Mouse (Mus musculus): Measurements from ENCODE around the gene Ttc7. TPM values are rescaled to one million over a fixed set of nuclear protein-coding genes. Genes with fewer than 3 reads are reported as not detected.

Gene Ttc7
- polyA plus RNA-seq, 1 experiment from 2014 or later, result 2.9 TPM

- Histone ChIP-seq H3K36me3 (replicated peaks) (0 out of 2 replicates have a peak, but pooled peaks cover 4% of the 10 kb centered on the region), H3K27ac (no peak overlapping the region)
- WGBS, result 90% methylated on average over 14 of the region's 14 CpGs
Observed at GRCm38 (mm10) chr17:87335152-87335551, 52.5 kb downstream of the Ttc7 start.

GRCm38 (mm10) chr17:87335727-87336126 is 53.0 kb downstream of the Ttc7 start:
- Histone ChIP-seq H3K9me3 (no peaks in the 10 kb centered on the region; the same call in 1 of the 2 replicates), H3K27ac (no peak overlapping the region), H3K27me3 (ENCODE audit: poor library complexity, severe bottlenecking) (0 out of 2 replicates have a peak, but pooled peaks cover 1% of the 10 kb centered on the region), H3K4me3 (no peak overlapping the region), H3K36me3 (replicated peaks) (0 out of 2 replicates have a peak, but pooled peaks cover 4% of the 10 kb centered on the region), H3K4me1 (peaks cover 22% of the 10 kb centered on the region)
- 89% methylated on average over 2 of the region's 2 CpGs for WGBS
- DNase-seq (ENCODE audit: extremely low spot score, low spot score), result no peak

More at GRCm38 (mm10) chr17:87335152-87335551, 52.5 kb downstream of the Ttc7 start:
- H3K4me3 ChIP-seq, result no peak overlapping the region
- DNase-seq (ENCODE audit: extremely low spot score, low spot score), result no peak
- no peaks in the 10 kb centered on the region; the same call in 1 of the 2 replicates for H3K9me3 ChIP-seq
- peaks cover 27% of the 10 kb centered on the region for H3K4me1 ChIP-seq
- H3K27me3 ChIP-seq (ENCODE audit: poor library complexity, severe bottlenecking), result peaks cover 7% of the 10 kb centered on the region

GRCm38 (mm10) chr17:87336910-87337309 is 54.2 kb downstream of the Ttc7 start:
- Histone ChIP-seq H3K36me3 (replicated peaks) (0 out of 2 replicates have a peak, but pooled peaks cover 4% of the 10 kb centered on the region), H3K27me3 (ENCODE audit: poor library complexity, severe bottlenecking) (no peaks in the 10 kb centered on the region), H3K27ac (no peak overlapping the region), H3K4me1 (peaks cover 10% of the 10 kb centered on the region), H3K4me3 (no peak overlapping the region), H3K9me3 (no peaks in the 10 kb centered on the region; the same call in 1 of the 2 replicates)
- no peak for DNase-seq (ENCODE audit: extremely low spot score, low spot score)
- 90% methylated on average over 12 of the region's 12 CpGs for WGBS

GRCm38 (mm10) chr17:87337683-87338082 is 55.0 kb downstream of the Ttc7 start:
- DNase-seq (ENCODE audit: extremely low spot score, low spot score), result no peak
- H3K4me3 ChIP-seq, result no peak overlapping the region
- H3K36me3 ChIP-seq (replicated peaks), result 0 out of 2 replicates have a peak, but pooled peaks cover 4% of the 10 kb centered on the region
- no peaks in the 10 kb centered on the region for H3K27me3 ChIP-seq (ENCODE audit: poor library complexity, severe bottlenecking)
- peaks cover 5% of the 10 kb centered on the region; the same call in 1 of the 2 replicates for H3K4me1 ChIP-seq
- 94% methylated on average over 7 of the region's 7 CpGs for WGBS
- H3K9me3 ChIP-seq, result no peaks in the 10 kb centered on the region; the same call in 1 of the 2 replicates
- H3K27ac ChIP-seq, result no peak overlapping the region

GRCm38 (mm10) chr17:87339122-87339521 is 56.4 kb downstream of the Ttc7 start:
- WGBS, result 86% methylated on average over 1 of the region's 1 CpGs
- H3K4me3 ChIP-seq, result no peak overlapping the region
- no peak for DNase-seq (ENCODE audit: extremely low spot score, low spot score)
- 0 out of 2 replicates have a peak, but pooled peaks cover 4% of the 10 kb centered on the region for H3K36me3 ChIP-seq (replicated peaks)
- H3K27ac ChIP-seq, result no peak overlapping the region
- peaks cover 10% of the 10 kb centered on the region for H3K4me1 ChIP-seq
- H3K27me3 ChIP-seq (ENCODE audit: poor library complexity, severe bottlenecking), result no peaks in the 10 kb centered on the region
- H3K9me3 ChIP-seq, result no peaks in the 10 kb centered on the region; the same call in 1 of the 2 replicates

GRCm38 (mm10) chr17:87343060-87343703 is 60.5 kb downstream of the Ttc7 start:
- Histone ChIP-seq H3K4me1 (peaks cover 32% of the 10 kb centered on the region), H3K27me3 (ENCODE audit: poor library complexity, severe bottlenecking) (no peaks in the 10 kb centered on the region), H3K9me3 (no peaks in the 10 kb centered on the region; the same call in 1 of the 2 replicates), H3K27ac (0 out of 2 replicates have a peak overlapping the region, but pooled peaks have one; percentile 13), H3K4me3 (no peak overlapping the region), H3K36me3 (replicated peaks) (no peaks in the 10 kb centered on the region)
- no peak for DNase-seq (ENCODE audit: extremely low spot score, low spot score)
- whole genome bisulfite sequencing, result 68% methylated on average over 8 of the region's 8 CpGs

GRCm38 (mm10) chr17:87344441-87345251 is 62.0 kb downstream of the Ttc7 start:
- no peak for DNase-seq (ENCODE audit: extremely low spot score, low spot score)
- 76% methylated on average over 18 of the region's 18 CpGs for WGBS
- H3K4me3 ChIP-seq, result no peak overlapping the region
- no peaks in the 10 kb centered on the region for H3K36me3 ChIP-seq (replicated peaks)
- no peaks in the 10 kb centered on the region for H3K9me3 ChIP-seq
- no peaks in the 10 kb centered on the region for H3K27me3 ChIP-seq (ENCODE audit: poor library complexity, severe bottlenecking)
- H3K4me1 ChIP-seq, result peaks cover 47% of the 10 kb centered on the region
- peak overlapping the region; percentile 44 for H3K27ac ChIP-seq

GRCm38 (mm10) chr17:87345252-87345593 is 62.5 kb downstream of the Ttc7 start:
- Histone ChIP-seq H3K4me3 (no peak overlapping the region), H3K4me1 (peaks cover 53% of the 10 kb centered on the region), H3K27me3 (ENCODE audit: poor library complexity, severe bottlenecking) (no peaks in the 10 kb centered on the region), H3K27ac (no peak overlapping the region), H3K36me3 (replicated peaks) (no peaks in the 10 kb centered on the region), H3K9me3 (no peaks in the 10 kb centered on the region)
- 51% methylated on average over 4 of the region's 4 CpGs for WGBS
- no peak for DNase-seq (ENCODE audit: extremely low spot score, low spot score)

GRCm38 (mm10) chr17:87348353-87348752 is 65.7 kb downstream of the Ttc7 start:
- Histone ChIP-seq H3K9me3 (no peaks in the 10 kb centered on the region), H3K27me3 (ENCODE audit: poor library complexity, severe bottlenecking) (no peaks in the 10 kb centered on the region), H3K4me1 (peaks cover 76% of the 10 kb centered on the region), H3K27ac (peak overlapping the region; percentile 65), H3K4me3 (no peak overlapping the region), H3K36me3 (replicated peaks) (no peaks in the 10 kb centered on the region)
- DNase-seq (ENCODE audit: extremely low spot score, low spot score), result no peak
- WGBS, result 41% methylated on average over 9 of the region's 9 CpGs

GRCm38 (mm10) chr17:87349069-87349468 is 66.4 kb downstream of the Ttc7 start:
- Histone ChIP-seq H3K27ac (peak overlapping the region; percentile 65), H3K4me1 (peaks cover 82% of the 10 kb centered on the region), H3K4me3 (no peak overlapping the region), H3K9me3 (no peaks in the 10 kb centered on the region), H3K36me3 (replicated peaks) (no peaks in the 10 kb centered on the region), H3K27me3 (ENCODE audit: poor library complexity, severe bottlenecking) (no peaks in the 10 kb centered on the region)
- WGBS, result 28% methylated on average over 9 of the region's 9 CpGs
- no peak for DNase-seq (ENCODE audit: extremely low spot score, low spot score)

- no peak for DNase-seq (ENCODE audit: extremely low spot score, low spot score)
- Histone ChIP-seq H3K4me1 (peaks cover 82% of the 10 kb centered on the region), H3K4me3 (no peak overlapping the region), H3K27ac (peak overlapping the region; percentile 81), H3K9me3 (no peaks in the 10 kb centered on the region), H3K36me3 (replicated peaks) (no peaks in the 10 kb centered on the region), H3K27me3 (ENCODE audit: poor library complexity, severe bottlenecking) (no peaks in the 10 kb centered on the region)
- 82% methylated on average over 9 of the region's 9 CpGs for WGBS
Observed at GRCm38 (mm10) chr17:87349575-87349974, 66.9 kb downstream of the Ttc7 start.

GRCm38 (mm10) chr17:87350471-87351240 is 68.0 kb downstream of the Ttc7 start:
- no peak overlapping the region for H3K4me3 ChIP-seq
- 59% methylated on average over 13 of the region's 13 CpGs for WGBS
- peak; percentile 41 for DNase-seq (ENCODE audit: extremely low spot score, low spot score)
- no peaks in the 10 kb centered on the region for H3K27me3 ChIP-seq (ENCODE audit: poor library complexity, severe bottlenecking)
- peaks cover 72% of the 10 kb centered on the region for H3K4me1 ChIP-seq
- no peaks in the 10 kb centered on the region for H3K9me3 ChIP-seq
- H3K27ac ChIP-seq, result peak overlapping the region; percentile 81
- H3K36me3 ChIP-seq (replicated peaks), result no peaks in the 10 kb centered on the region
